Mouse (Mus musculus) MN1 (cell line): ENCODE data around the gene Polr1b.

Experiments
- DNase-seq: peaks from one replicate; pipeline ENCODE4 v3.0.0-alpha.2; 2016; ENCODE audit warnings: low spot score

Polr1b gene

DNA sequence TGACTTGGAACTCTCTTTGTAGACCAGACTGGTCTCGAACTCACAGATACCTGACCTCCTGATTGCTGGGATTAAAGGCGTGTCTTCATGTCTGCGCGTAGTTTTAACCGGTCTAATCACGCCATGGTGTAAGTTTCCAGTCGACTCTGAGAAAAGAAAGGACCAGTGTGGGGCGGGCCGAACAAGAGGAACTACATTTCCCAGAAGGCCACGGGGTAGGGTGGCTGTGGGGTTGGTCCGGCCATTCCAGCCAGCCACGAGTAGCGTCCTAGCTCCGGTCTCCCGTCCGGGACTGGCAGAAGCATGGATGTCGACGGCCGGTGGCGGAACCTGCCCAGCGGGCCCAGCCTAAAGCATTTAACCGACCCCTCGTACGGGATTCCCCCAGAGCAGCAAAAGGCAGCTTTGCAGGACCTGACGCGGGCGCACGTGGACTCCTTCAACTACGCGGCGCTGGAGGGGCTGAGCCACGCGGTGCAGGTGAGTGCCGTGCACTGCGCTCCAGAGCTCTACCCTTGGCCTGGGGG lies at the start of gene Polr1b:
Polr1b (plus strand) TSS at position 212 of the 527 bp plus-strand sequence.
- peak; percentile 92 for DNase-seq

DNA sequence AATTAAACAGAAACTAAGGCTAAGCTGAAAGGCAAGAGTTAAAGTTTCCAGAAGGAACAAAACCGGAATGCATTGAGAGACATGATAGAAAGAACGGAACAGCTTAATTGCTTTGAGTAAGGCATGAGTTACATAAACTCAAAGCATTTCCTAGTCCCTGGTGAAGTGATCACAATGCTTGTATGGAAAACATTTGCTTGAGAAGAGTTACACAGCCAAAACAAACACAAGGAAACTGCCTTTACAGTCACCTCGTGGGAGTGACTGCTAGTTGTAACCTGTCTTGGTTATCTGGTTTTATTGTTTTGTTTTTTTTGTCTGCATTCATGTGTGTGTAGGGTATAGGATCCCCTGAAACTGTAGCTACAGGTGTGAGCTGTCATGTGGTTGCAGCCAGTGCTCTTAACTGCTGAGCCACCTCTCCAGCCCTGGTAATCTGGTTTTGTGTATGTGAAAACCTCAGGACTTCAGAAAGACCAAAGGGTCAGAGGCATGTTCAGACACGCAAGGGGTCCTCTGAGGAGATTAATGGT lies 48.3 kb upstream of the Polr1b start:
- DNase-seq, result no peak

DNA sequence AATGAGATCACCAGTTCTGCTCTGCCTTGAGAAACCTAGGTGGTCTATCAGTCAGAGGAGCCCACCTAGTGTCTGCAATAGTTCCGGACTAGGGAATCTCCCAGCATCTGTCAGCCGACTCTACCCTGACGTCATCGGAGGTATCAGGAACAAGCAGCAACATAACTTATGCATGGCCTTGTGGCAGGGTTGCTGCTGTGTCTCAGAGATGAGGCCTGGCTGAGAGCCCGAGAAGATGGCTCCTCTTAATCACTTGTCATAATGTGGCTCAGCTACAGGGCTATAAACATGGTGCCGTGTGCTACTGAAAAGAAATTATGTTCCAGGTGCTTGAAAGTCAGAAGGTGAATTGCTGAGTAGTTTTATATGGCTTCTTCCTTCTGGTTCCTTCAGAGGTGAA lies 45.1 kb upstream of the Polr1b start:
- no peak for DNase-seq

DNA sequence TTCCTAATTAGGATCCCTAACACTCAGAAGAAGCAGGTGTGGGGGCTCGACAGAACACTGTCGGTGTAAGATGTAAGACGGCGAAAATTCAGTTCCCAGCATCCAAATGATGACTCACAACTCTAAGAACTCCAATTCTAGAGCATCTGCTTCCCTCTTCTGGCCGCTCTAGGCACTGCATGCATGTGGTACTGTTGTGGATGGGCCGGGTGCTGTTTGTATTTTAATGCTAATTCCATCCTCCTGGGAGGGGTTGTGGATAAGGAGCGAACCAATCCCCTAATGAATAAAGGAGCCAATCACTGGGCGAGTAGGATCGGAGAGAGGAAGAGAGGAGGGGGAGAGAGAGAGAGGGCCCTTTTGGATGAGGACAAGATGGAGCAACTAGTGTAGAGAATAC lies 44.2 kb upstream of the Polr1b start:
- no peak for DNase-seq

DNA sequence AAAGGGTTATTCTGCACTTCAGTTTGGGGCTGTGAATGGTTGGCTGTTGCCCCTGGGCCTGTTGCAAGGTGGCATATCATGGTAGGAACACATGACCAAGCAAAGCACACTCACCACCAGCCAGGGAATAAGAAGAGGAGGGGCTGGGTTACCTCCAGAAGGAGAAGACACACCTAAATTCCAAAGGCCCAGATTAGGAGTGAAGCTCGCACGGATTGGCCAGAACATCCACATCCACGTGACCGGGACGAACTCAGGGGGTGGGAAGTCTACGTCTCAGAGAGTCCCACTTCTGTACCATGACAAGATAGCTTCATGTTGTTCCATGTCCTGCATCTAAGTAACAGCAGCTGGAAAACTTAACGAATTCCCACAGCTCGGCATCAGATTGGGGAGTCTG lies 43.5 kb upstream of the Polr1b start:
- no peak for DNase-seq

DNA sequence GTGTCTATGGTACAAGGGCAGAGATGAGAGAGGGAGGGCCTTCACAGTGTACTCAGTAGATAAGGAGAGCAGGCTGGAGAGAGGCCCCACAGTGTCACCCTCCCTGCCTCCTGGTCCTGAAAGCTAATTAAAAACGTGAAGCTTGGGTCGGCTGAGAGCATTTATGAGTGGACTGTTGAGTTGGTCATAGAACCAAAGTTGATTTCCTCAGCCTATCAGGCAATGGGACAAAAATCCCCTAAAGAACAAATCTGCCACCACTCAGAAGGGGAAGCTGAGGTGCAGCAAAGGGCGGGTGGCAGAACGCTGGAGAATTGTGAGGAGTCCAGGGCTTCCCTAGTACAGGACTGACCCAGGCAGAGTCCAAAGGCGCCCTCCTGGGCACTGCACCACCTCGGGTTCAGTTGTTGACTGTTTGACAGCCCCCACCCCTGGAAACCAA lies 42.9 kb upstream of the Polr1b start:
- no peak for DNase-seq

DNA sequence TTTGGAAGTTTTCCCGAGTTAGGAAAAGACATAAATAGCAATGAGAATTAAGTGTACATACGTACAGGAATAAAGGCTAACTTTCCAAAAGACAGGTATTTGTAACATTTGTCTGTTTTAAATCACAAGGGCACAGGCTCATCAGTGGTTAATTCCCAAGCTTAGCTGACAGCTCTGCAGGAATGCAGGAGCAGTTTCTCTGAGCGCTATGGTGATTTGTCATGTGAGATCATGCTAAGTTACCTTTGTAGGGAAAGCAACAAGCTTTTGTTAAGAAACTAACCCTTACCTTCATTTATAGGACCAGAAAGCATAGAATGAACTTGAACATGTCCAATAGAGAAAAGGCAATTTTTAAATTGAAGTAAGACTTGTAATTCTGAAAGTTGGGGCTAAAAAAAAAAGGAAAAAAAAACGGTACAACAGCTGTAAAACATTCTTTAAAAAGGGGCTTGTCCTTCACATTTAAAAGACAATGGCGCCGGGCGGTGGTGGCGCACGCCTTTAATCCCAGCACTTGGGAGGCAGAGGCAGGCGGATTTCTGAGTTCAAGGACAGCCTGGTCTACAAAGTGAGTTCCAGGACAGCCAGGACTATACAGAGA lies 39.2 kb upstream of the Polr1b start:
- no peak for DNase-seq

DNA sequence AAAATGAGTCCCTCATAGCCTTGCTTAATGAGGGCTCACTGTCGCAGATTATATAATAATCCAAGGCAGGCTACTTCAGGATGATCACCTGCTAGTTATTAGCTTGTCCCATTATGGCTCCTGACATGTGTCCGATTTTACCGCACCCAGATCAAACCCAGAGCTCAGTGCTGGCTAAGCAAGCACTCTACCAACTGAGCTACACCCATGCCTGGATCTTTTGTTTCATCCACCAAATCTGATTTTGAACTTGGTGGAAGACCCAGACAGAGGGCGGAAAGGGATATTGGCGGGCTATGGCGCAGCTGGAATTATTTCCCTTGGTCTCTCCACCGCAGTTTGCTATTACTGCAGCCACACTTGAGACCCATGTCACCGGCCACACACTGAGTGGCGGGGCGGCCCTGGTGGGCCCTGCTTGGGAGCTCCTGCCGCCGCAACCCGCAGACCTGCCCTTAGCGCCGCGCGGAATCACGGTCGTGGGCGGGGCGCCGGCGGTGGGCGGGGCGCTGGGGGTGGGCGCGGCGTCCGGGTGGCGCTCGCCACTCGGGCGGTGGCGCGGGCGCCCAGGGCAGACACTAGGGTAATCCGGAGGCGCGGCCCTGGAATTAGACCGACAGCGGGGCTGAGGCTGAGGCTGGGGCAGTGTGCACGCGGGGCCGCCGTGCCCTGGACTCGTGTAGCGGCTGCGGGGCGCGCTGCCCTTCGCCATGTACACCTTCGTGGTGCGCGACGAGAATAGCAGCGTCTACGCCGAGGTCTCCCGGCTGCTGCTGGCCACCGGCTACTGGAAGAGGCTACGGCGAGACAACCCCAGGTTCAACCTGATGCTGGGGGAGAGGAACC lies 35.1 kb upstream of the Polr1b start, which contains the start of gene Ttl:
Ttl (plus strand) TSS at position 506 of the 846 bp plus-strand sequence.
- DNase-seq, result peak; percentile 83

DNA sequence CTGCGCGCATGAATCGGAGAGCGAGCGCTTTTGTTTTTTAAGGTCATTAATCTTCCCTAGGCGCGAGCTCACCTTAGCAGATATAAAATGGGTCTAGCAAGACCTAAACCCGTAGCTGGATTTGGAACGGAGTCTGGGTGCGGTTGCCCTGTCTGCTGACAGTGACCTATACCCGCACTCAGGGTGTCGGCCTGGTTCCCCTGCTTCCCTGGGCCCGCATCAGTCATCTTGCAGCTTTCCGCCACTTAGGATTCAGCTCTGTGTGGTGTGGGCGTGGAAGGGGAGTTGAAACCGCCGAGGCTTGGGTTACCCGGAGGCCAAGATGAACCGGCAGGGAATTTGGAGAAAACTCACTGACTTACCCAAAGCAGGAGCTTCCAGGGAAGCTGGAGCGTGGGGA lies 34.5 kb upstream of the Polr1b start:
- peak; percentile 71 for DNase-seq

DNA sequence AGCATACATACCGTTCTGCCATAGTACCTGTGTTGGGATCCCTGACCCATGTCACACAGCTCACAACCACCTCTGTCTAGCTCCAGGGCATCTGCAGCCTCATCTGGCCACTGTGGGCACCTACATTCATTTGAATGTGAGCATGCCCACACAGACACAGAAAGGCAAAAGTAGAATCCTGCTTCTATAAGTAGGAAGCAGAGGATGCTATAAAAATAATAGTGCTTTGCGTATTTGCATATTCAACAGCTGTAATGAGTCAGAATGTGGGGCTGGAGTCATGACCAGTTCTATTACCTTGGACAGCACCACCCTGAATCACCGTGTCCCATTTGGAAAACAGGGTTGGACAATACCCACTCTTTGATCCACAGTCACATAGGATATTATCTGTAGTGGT lies 30.5 kb upstream of the Polr1b start:
- no peak for DNase-seq

DNA sequence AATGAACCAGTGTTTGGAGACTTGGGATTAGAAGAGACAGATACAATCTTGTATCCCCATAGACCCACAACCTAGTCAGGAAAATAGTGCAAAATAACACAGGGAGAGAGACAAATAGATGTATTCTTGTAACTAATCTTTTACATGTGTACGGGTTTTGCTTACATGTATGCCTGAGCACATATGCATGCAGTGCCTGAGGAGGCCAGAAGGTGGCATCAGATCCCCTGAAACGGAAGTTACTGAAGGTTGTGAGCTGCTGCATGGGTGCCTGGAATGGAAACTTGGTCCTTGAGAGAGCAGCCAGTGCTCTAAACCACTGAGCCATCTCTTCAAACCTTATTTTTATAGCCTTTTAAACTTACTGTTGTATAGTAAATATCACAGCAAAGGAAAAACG lies 22.5 kb upstream of the Polr1b start:
- DNase-seq, result no peak

DNA sequence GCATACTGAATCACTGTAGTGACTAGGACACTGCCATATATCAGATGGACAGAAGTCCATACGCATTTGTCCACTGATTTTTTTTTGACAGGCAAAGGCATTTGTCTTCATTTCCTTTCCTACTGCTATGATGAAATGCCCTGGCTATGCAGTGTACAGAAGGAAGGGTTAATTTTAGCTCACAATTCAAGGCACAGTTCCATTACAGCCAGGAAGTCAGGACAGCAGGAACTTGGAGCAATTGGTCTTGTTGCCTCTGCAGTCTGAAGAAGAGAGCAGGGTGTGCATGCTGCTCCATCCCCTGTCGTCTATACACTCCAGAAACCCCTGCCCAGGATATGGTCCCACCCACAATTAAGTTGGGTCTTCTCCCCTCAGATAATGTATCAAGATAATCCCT lies 21.6 kb upstream of the Polr1b start:
- DNase-seq, result no peak

DNA sequence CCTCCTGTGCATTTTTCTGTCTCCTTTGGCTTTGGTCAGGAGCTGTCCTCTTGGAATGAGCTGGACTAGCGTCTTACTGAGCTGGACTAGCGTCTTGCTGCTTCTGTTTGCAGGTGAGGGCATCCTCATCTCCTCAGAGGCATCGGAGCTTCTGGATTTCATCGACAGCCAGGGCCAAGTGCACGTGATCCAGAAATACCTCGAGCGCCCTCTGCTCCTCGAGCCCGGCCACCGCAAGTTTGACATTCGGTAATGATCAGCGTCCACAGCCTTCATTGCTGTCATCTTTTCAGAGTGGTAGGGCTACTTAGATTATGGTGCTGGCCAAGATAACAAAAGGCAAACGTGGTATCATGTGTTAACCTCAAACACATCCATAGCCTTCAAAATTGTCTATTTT lies 19.7 kb upstream of the Polr1b start:
- DNase-seq, result no peak

DNA sequence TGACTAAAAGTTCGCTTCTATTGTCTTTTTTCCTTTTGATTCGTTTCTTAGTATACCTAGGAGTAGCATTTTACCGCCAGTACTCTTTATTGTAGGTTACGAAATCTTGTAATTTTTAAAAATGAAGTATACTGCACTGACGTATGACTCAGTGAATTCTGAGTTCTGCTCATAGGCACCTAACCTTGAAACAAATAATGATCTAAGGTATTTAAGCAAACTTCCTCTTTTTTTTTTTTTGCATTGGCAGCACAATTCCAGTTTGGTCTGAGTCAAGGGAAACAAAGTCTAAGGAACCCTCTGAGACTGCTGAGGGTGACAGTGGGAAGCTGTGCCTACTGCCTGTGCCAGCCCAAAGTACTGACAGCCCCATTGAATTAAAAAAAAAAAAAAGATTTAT lies 17.3 kb upstream of the Polr1b start:
- no peak for DNase-seq

DNA sequence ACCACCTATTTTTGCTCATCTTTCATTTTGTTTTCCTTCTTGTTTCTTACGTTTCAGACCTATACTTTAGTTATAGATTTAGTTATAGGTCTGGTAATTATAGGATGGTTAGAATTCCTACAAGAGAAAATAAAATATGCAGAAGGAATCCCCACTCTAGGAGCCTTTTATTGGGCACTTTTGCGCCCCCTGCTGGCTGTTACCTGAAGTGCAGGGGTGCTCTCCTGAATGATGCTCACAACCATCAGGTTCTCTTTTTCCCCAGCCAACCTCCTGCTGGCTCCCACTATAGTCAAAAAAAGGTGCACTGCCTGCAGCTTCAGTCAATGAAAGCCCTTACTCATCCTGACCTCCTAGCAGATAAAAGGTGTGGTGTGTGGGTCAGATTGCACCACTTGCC lies 15.8 kb upstream of the Polr1b start:
- no peak for DNase-seq

DNA sequence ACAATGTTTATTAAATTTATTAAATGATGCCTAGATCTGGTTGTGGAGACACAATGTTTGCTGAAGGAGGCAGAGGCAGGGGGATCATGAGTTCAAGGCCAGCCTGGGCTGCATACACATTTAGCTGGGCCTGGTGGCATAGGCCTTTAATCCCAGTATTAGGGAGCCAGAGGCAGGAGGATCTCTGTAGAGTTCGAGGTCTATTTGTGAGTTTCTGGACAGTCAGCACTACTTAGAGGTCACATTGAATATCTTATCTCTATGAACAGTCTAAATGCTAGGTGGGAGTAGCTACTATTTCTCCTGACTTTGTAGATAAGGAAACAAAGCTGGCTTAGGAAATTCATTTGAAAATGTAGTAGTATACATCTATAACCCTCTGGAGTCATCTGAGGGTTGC lies 13.3 kb upstream of the Polr1b start:
- no peak for DNase-seq

DNA sequence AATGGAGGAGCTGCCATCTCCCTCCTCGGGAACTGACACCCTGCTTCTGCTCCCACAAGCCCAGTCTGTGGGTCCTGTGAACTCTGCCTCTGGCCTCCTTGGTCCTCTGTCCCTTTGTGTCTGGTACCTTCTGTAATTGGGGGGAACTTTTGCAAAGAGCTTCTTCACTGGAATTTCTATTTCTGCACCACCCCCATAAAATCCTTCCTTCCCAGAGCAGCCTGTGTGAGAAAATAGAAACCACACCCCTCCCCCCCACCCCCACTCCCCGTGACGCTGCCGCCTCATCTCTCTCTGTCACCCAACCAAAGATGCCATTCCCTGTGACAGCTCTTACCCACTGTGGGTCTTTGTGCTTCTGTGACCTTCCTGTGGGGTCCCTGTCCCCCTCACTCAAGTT lies 10.4 kb upstream of the Polr1b start:
- no peak for DNase-seq

DNA sequence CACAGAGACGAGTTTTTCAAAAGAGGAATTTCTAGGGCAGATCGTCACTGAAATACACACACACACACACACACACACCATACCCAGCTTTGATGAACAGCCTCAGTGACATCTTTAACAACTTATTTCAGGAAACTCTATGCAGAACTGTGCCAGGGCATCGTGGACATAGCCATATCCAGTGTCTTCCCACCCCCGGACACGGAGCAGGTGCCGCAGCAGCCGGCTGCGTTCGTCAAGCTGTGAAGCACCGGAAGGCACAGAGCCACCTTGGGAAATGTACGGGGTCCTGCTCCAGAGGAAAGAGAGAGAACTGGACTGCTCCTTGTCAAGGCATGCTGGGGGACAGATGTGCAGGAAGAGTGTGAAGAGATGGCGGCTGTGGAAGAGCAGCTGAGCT lies 8.0 kb upstream of the Polr1b start:
- no peak for DNase-seq

DNA sequence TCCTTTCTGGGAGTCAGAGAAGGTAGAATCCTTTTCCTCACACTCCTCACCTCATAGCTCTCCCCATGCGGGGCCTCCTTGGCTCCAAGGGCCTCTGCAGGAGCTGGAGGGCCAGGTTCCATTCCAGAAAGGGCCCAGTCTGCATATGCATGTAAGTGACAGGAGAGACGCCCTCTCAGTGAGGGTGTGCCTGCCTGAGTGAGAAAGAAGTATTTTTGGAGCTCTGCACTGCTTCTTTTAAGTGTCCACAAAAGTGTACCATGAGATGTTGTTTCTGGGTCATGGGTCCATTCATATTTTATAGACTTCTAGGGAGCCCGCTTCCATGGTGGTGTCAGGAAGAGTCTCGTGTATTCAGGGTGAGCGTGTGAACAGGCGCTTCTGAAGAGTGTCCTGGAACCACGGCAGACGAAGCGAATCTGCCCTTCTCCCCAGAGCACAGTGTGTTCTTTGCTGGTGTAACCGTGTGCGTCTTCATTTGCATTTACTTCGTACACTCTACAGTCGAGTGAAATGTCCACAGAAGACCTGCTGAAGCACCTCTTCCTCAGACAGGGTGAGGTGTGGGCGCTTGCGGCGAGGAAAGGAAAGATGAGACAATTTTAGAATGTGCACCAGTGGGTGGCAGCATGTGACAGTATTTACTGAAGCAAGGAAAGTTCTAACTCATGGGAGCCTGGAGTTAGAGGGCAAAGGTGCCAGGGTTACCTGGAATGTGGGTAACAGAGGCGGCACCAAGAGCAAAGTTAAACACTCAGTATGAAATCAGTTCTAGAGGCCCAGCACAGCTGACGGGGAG lies 6.7 kb upstream of the Polr1b start:
- DNase-seq, result no peak

DNA sequence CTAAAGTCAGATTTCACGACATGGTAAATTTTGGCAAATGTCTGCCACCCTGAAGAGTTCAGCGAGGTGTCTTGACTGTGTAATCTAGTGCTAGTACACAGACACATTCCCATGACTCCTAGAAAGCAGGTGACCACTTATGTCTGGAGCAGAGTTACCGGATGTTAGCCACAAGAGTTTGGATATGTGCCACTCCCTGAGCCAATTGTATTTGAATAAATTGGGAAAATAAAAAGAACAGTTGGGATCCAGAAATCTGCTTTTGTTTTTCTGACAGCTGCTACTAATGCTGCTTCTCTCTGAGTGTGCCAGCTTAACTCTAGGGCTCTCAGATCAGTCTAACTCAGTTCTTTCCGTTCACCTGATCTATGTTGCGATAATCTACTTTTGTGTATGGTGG lies 12.1 kb downstream of the Polr1b start:
- no peak for DNase-seq

DNA sequence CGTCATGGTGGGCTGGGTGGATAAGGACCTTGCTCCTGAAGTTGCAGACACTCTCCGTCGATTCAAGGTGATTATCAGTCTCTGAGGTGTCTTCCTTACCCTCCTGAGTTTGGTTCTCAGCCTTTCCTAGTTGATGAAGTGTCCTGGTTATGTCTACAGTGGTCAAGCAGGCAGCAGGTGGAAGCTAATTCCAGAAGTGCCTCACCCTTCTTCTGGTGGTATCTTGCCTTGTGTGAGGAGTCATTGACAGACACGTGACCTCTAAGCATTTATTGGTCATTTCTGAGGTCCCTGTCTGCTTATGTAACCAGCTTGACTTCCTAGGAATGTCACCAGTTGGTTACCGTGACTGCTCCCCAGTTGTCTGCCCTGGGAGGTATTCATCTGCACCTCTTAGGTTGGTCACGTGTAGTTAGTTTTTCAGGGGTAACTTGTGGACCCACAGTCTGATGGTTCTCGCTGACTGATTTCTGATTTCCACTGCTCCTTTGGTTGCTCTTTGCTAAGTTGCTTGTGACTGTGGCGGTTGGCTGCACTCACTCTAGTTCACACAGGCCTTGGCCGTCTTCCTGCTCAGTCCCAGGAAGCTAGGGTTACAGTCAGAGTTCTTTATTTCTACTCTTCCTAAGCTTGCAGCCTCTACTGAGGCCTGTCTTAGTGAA lies 15.0 kb downstream of the Polr1b start:
- no peak for DNase-seq

DNA sequence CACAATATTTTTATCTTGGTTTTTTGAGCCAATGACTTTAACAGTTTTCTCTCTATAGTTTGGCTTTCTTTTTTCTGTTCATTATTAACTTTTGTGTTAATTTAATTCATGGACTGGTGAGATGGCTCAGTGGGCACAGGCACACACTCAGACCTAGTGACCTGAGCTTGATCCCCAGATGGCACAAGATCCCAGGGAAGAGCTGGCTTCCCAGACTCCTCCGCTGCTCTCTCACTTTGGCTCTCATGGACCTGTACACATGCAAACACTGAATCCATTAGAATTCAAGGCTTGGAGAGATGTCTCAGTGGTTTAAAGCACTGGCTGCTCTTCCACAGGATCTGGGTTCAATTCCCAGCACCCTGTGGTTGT lies 15.6 kb downstream of the Polr1b start:
- no peak for DNase-seq
